Mouse (Mus musculus) erythroblast, embryonic 14.5 days (primary cell): ENCODE results near the gene Rab3a.

Source experiments
- GATA1 ChIP-seq: IDR thresholded peaks from 2 replicates; pipeline ENCODE4 v1.6.1; 2012; ENCODE audit warnings: low read length, inconsistent platforms, mixed read lengths
- TAL1 ChIP-seq: IDR thresholded peaks from 3 replicates; pipeline ENCODE4 v1.6.1; 2012; ENCODE audit warnings: low read length, inconsistent platforms, mixed read lengths

DNA sequence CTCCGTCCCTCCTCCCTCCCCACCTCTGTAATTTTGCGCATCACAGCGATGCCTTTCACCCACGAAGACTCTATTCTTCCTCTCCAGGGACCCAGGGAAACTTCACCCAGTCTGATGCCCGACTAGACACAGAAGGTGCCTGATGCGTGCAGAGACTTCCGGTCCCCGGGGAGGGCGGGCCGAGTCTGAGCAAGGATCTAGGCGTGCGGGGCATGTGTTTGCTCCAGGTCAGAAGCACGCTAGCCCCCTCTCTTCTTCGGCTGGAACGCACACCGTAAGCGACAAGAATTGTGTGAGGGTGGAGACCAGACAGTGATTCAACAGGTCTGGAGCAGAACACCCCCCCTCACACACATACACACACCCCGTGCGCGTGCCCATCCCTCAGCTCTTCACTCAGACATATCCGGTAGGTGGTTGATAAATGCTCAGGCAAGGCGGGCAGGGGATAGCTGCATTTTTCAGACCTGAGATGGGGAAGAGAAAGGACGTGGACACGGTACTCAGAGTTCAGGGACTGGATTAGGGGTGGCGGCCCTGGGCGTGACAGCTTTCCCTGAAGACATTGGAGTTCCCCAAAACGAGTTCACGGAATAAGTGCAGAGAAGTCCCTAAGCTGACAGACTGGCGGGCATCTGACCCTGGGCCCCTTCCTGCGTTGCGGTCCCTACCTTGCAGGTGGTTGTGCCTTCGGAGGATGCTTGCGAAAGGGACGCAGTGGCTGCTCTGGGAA lies 11.5 kb downstream of the Rab3a start:
- TF ChIP-seq TAL1 (no peak), GATA1 (no peak)
